Mouse (Mus musculus) brain, embryonic 14.5 days (tissue): ENCODE measurements at regions not wholly inside any gene's neighbourhood (a gene's known extent, or its start where the extent isn't known, plus 50 kb on each side); places are given as distances from the start of the nearest gene placed in this dataset.

ENCODE experiments used
- CTCF ChIP-seq: fragments of 200-500 bp; IDR thresholded peaks from 2 replicates; pipeline ENCODE4 v1.5.1; 2012; ENCODE audit warnings: inconsistent platforms, mild to moderate bottlenecking, moderate library complexity, borderline replicate concordance; ENCODE audit not compliant: insufficient read depth, insufficient read length; ENCODE audit errors: extremely low read depth
- POLR2A ChIP-seq: fragments of 200-500 bp; IDR thresholded peaks from 2 replicates; pipeline ENCODE4 v1.6.1; 2012; ENCODE audit warnings: mild to moderate bottlenecking, inconsistent platforms, borderline replicate concordance; ENCODE audit not compliant: poor library complexity, insufficient read depth, insufficient read length, severe bottlenecking; ENCODE audit errors: extremely low read depth

- TF ChIP-seq CTCF (no peak), POLR2A (no peak)
These were observed 479.3 kb upstream of the Hs6st1 start for GRCm38 (mm10) chr1:35588939-35589338.
